Mouse (Mus musculus): ENCODE results near the gene Plscr3.

DNA sequence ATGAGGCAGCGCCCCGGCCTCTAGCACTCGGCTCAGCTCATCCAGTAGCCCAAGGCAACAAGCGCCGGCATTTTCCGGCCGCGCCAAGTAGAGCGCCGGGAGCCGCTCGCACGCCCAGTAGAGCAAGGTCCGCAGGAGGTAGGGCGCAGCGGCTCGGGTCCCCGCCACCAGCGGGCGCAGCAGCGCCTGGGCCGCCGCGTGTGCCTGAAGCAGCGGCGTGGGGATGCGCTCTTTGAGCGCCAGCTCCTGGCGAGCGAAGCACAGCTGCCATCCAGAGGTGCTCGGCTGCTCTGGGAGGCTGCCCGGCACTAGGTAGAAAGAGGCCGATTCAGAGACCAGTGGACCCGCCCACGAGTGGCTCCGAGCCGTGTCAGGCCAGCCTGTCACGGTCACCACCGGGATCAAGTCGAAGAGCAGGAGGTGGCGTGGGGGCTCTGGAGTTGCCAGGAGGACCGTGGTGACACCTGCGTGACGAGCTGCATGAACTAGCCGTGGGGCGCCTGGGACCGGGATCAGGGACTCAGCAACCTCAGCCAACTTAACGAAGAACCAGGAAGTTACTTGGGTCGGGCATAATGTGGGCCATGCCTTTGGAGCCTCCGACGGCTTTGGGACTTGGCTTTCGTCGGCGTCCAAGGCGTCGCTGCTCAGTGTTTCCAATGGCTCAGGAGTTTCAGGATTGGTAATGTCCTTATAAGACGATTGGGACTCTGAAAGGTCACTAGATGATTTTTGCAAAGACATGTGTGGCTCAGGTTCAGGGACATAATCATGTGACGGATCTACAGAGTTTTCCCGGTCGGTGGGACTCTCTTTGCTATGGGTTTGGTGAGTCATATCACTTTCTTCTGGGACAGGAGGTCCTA lies 42.2 kb upstream of the Plscr3 start:
- TF ChIP-seq CTCF (IDR thresholded peaks at IDR 0.05; ENCODE audit: control insufficient read depth, insufficient read depth, insufficient read length) (peak; percentile 97), CEBPB (IDR thresholded peaks at IDR 0.05; ENCODE audit: low read depth) (no peak), USF1 (IDR thresholded peaks at IDR 0.05; ENCODE audit: low read depth) (no peak), MAX (IDR thresholded peaks at IDR 0.05) (peak; percentile 83), MYOG (IDR thresholded peaks at IDR 0.05; ENCODE audit: control insufficient read depth, extremely low read depth, insufficient read length) (no peak), MYOD1 (IDR thresholded peaks at IDR 0.05; ENCODE audit: control insufficient read depth, insufficient read length, low read depth) (no peak)
